Comparison of ENCODE assay signal across 11 mouse cellular contexts in genomic region chr12:76820615-76821014, GRCm38 (mm10). TPM values are rescaled to one million over a fixed set of nuclear protein-coding genes. Genes with fewer than 3 reads are reported as not detected.
DNase-seq lines count a peak whose midpoint lies in the region; ATAC-seq lines count a peak whose summit lies in the region.
"Had no signal": no experiment of that assay in that cellular context is flagged by ENCODE, and none has a peak within 500 bp of the region (broad histone marks: within the 10 kb centered on the region; RNA-seq: fewer than 3 reads in every experiment).

No protein-coding gene starts in this region.

- no peaks in the 10 kb centered on the region for H3K9me3 ChIP-seq in heart, embryonic 10.5 days
- no peaks in the 10 kb centered on the region for H3K9me3 ChIP-seq in embryonic facial prominence, embryonic 12.5 days
- H3K9me3 ChIP-seq in hindbrain, embryonic 16.5 days (ENCODE audit: control insufficient read depth, low read length): no peaks in the 10 kb centered on the region

- no peak for ATAC-seq in embryonic facial prominence, embryonic 12.5 days (ENCODE audit: insufficient number of reproducible peaks, insufficient read depth, low FRiP score, low TSS enrichment)
- no peak for ATAC-seq in hindbrain, embryonic 16.5 days
- ATAC-seq in activated CD4-positive, CD25-positive, alpha-beta regulatory T cell, adult 4 months: no peak

- H3K27me3 ChIP-seq in heart, embryonic 10.5 days (ENCODE audit: insufficient read depth, poor library complexity, severe bottlenecking): peaks cover 89% of the 10 kb centered on the region
- peaks cover 38% of the 10 kb centered on the region for H3K27me3 ChIP-seq in embryonic facial prominence, embryonic 12.5 days
- H3K27me3 ChIP-seq in hindbrain, embryonic 16.5 days (replicated peaks; ENCODE audit: control insufficient read depth, insufficient read depth, low read length): no peaks in the 10 kb centered on the region

- no peaks in the 10 kb centered on the region for H3K36me3 ChIP-seq in heart, embryonic 10.5 days
- no peaks in the 10 kb centered on the region for H3K36me3 ChIP-seq in embryonic facial prominence, embryonic 12.5 days
- no peaks in the 10 kb centered on the region for H3K36me3 ChIP-seq in hindbrain, embryonic 16.5 days (ENCODE audit: control insufficient read depth, insufficient read depth, low read length)

- 0 out of 2 replicates have a peak overlapping the region, but pooled peaks have one; percentile 6 for H3K27ac ChIP-seq in heart, embryonic 10.5 days
- H3K27ac ChIP-seq in embryonic facial prominence, embryonic 12.5 days: no peak overlapping the region
- H3K27ac ChIP-seq in hindbrain, embryonic 16.5 days (ENCODE audit: low read depth, low read length): no peak overlapping the region

- H3K4me1 ChIP-seq in heart, embryonic 10.5 days: peaks cover 26% of the 10 kb centered on the region
- H3K4me1 ChIP-seq in embryonic facial prominence, embryonic 12.5 days: peaks cover 29% of the 10 kb centered on the region
- H3K4me1 ChIP-seq in hindbrain, embryonic 16.5 days (ENCODE audit: control insufficient read depth, insufficient read depth, low read depth, low read length): peaks cover 29% of the 10 kb centered on the region

- no peak overlapping the region for H3K9ac ChIP-seq in embryonic facial prominence, embryonic 12.5 days
- H3K9ac ChIP-seq in hindbrain, embryonic 16.5 days (ENCODE audit: low read depth, low read length): peak overlapping the region; percentile 91

- H3K4me2 ChIP-seq in embryonic facial prominence, embryonic 12.5 days (replicated peaks): peak overlapping the region; percentile 90
- H3K4me2 ChIP-seq in hindbrain, embryonic 16.5 days (ENCODE audit: low read length): peak overlapping the region; percentile 79

- no peak overlapping the region for H3K4me3 ChIP-seq in heart, embryonic 10.5 days
- no peak overlapping the region for H3K4me3 ChIP-seq in embryonic facial prominence, embryonic 12.5 days
- H3K4me3 ChIP-seq in hindbrain, embryonic 16.5 days (ENCODE audit: low read length): peak overlapping the region; percentile 62

- 44% methylated on average over 4 of the region's 4 CpGs for WGBS in heart, embryonic 10.5 days
- 42% methylated on average over 4 of the region's 4 CpGs for WGBS in embryonic facial prominence, embryonic 12.5 days
- 50% methylated on average over 4 of the region's 4 CpGs for WGBS in hindbrain, embryonic 16.5 days

- intact Hi-C loops in heart, postnatal 36 days (cut with DNase I): no loop called here

- DNase-seq in heart, embryonic 10.5 days (ENCODE audit: low spot score): no peak
- DNase-seq in heart, postnatal 36 days: no peak
- peak; percentile 25 for DNase-seq in neural tube, embryonic 10.5 days (ENCODE audit: extremely low spot score, low spot score)
- DNase-seq in adrenal gland, postnatal 4 days (ENCODE audit: low spot score in 2 of 2): no peak
- no peak for DNase-seq in layer of hippocampus, adult 9-11 months
- DNase-seq: liver had no signal

RNA-seq across cellular contexts. Expression of gene Rab15, which starts 2.1 kb away (rescaled TPM):
- polyA plus RNA-seq in heart, embryonic 10.5 days (2016; fragmentation: Nextera tagmentation; extraction: Ambion mirVana): 3.1 and 6.3 TPM in 2 replicates
- total RNA-seq in heart, postnatal 36 days (2021): under 1 TPM; 0.86 to 0.92 TPM
- polyA plus RNA-seq in embryonic facial prominence, embryonic 12.5 days (2016; fragmentation: Nextera tagmentation; extraction: Ambion mirVana): 25.5 and 26.6 TPM in 2 replicates
- 59.2 and 59.9 TPM in 2 replicates for polyA plus RNA-seq in hindbrain, embryonic 16.5 days (2015; fragmentation: Nextera tagmentation; extraction: Ambion mirVana)
- not detected for polyA plus RNA-seq in activated CD4-positive, CD25-positive, alpha-beta regulatory T cell, adult 4 months (2017; shearing (Covaris generic))
- 10 to 100 TPM in 1 of 2 experiments, 1 to 10 TPM in 1; 6.4 to 10.1 TPM for total RNA-seq in adrenal gland, postnatal 4 days (2021)
- total RNA-seq: granulocyte monocyte progenitor cell, adult 5-6 weeks had no signal

RNA-seq across cellular contexts. Expression of gene Gpx2, which starts 25.3 kb away (rescaled TPM):
- 0.11 and 0.60 TPM in 2 replicates for polyA plus RNA-seq in heart, embryonic 10.5 days (2016; fragmentation: Nextera tagmentation; extraction: Ambion mirVana)
- not detected for total RNA-seq in heart, postnatal 36 days (2021)
- 1.1 and 2.0 TPM in 2 replicates for polyA plus RNA-seq in embryonic facial prominence, embryonic 12.5 days (2016; fragmentation: Nextera tagmentation; extraction: Ambion mirVana)
- 0.20 and 0.67 TPM in 2 replicates for polyA plus RNA-seq in hindbrain, embryonic 16.5 days (2015; fragmentation: Nextera tagmentation; extraction: Ambion mirVana)
- polyA plus RNA-seq in activated CD4-positive, CD25-positive, alpha-beta regulatory T cell, adult 4 months (2017; shearing (Covaris generic)): not detected
- not detected for total RNA-seq in adrenal gland, postnatal 4 days (2021)
- total RNA-seq: granulocyte monocyte progenitor cell, adult 5-6 weeks had no signal
- polyA plus RNA-seq: kidney, embryonic 14.5 days had no signal

RNA-seq across cellular contexts. Expression of gene Fntb, which starts 55.2 kb away (rescaled TPM):
- 36.9 and 39.2 TPM in 2 replicates for polyA plus RNA-seq in heart, embryonic 10.5 days (2016; fragmentation: Nextera tagmentation; extraction: Ambion mirVana)
- total RNA-seq in heart, postnatal 36 days (2021): 10 to 100 TPM; 13.3 to 14.5 TPM
- 42.9 and 45.9 TPM in 2 replicates for polyA plus RNA-seq in embryonic facial prominence, embryonic 12.5 days (2016; fragmentation: Nextera tagmentation; extraction: Ambion mirVana)
- 41.7 and 47.8 TPM in 2 replicates for polyA plus RNA-seq in hindbrain, embryonic 16.5 days (2015; fragmentation: Nextera tagmentation; extraction: Ambion mirVana)
- polyA plus RNA-seq in activated CD4-positive, CD25-positive, alpha-beta regulatory T cell, adult 4 months (2017; shearing (Covaris generic)): 10 to 100 TPM; 16.5 to 22.9 TPM
- total RNA-seq in adrenal gland, postnatal 4 days (2021): 10 to 100 TPM; 19.4 to 22.1 TPM

RNA-seq across cellular contexts. Expression of gene Churc1, which starts 55.3 kb away (rescaled TPM):
- polyA plus RNA-seq in heart, embryonic 10.5 days (2016; fragmentation: Nextera tagmentation; extraction: Ambion mirVana): 145 and 165 TPM in 2 replicates
- 10 to 100 TPM; 84.7 to 89.3 TPM for total RNA-seq in heart, postnatal 36 days (2021)
- polyA plus RNA-seq in embryonic facial prominence, embryonic 12.5 days (2016; fragmentation: Nextera tagmentation; extraction: Ambion mirVana): 78.9 and 87.6 TPM in 2 replicates
- 135 and 139 TPM in 2 replicates for polyA plus RNA-seq in hindbrain, embryonic 16.5 days (2015; fragmentation: Nextera tagmentation; extraction: Ambion mirVana)
- 100 to 1,000 TPM; 149 to 159 TPM for polyA plus RNA-seq in activated CD4-positive, CD25-positive, alpha-beta regulatory T cell, adult 4 months (2017; shearing (Covaris generic))
- 10 to 100 TPM; 82.3 to 84.2 TPM for total RNA-seq in adrenal gland, postnatal 4 days (2021)
